Mouse (Mus musculus) thymus, adult 2 months (tissue): Measurements from ENCODE around the gene Dlx3. TPM values are rescaled to one million over a fixed set of nuclear protein-coding genes. Genes with fewer than 3 reads are reported as not detected.

Experiments
- DNase-seq: peaks from one replicate; pipeline ENCODE4 v3.0.0; 2021
- H3K27ac ChIP-seq: fragments of 200-500 bp; 2 replicates; pipeline ENCODE4 v1.5.1; 2012; ENCODE audit warnings: low read length, control low read depth; ENCODE audit not compliant: control insufficient read depth, insufficient read depth
- H3K27me3 ChIP-seq: fragments of 200-500 bp; 2 replicates; pipeline ENCODE4 v1.6.1; 2012; ENCODE audit warnings: mild to moderate bottlenecking, low read length, moderate library complexity, mixed read lengths; ENCODE audit not compliant: control insufficient read depth, insufficient read depth
- H3K36me3 ChIP-seq: fragments of 200-500 bp; 2 replicates; pipeline ENCODE4 v1.6.1; 2012; ENCODE audit warnings: mild to moderate bottlenecking, low read length, moderate library complexity; ENCODE audit not compliant: control insufficient read depth, insufficient read depth
- H3K4me1 ChIP-seq: fragments of 200-500 bp; replicated peaks from 2 replicates; pipeline ENCODE4 v1.6.1; 2012; ENCODE audit warnings: low read length; ENCODE audit not compliant: control insufficient read depth, insufficient read depth
- H3K4me3 ChIP-seq: fragments of 200-500 bp; 2 replicates; pipeline ENCODE4 v1.5.1; 2012; ENCODE audit warnings: mild to moderate bottlenecking, low read length, control low read depth, moderate library complexity; ENCODE audit not compliant: control insufficient read depth, insufficient read depth
- CTCF ChIP-seq: fragments of 200-500 bp; IDR thresholded peaks from 2 replicates; pipeline ENCODE4 v1.5.1; 2012; ENCODE audit warnings: mild to moderate bottlenecking, control low read depth, low read length, moderate library complexity, borderline replicate concordance; ENCODE audit not compliant: control insufficient read depth, poor library complexity, insufficient read depth; ENCODE audit errors: extremely low read depth
- POLR2A ChIP-seq: fragments of 200-500 bp; IDR thresholded peaks from 2 replicates; pipeline ENCODE4 v1.6.1; 2012; ENCODE audit warnings: mild to moderate bottlenecking, low read length, control low read depth, moderate library complexity; ENCODE audit not compliant: control insufficient read depth, poor library complexity, insufficient read depth; ENCODE audit errors: extremely low read depth
- WGBS: fragments of 180-500 bp; shearing (Covaris S2); methylation state at CpG from one replicate; pipeline ENCODE4 v1.1.7; 2018; 5-methylcytosine and 5-hydroxymethylcytosine counted together
- polyA plus RNA-seq: library from polyadenylated mRNA; depleted of rRNA; stranded (reverse); fragments of >200 nt; gene quantifications from 2 replicates; pipeline ENCODE4 v1.2.3, GENCODE M21; 2012

Gene Dlx3
- polyA plus RNA-seq, 1 experiment = 1.0 TPM

- peaks cover 16% of the 10 kb centered on the region for H3K4me1 ChIP-seq
- H3K4me3 ChIP-seq = no peak overlapping the region
- no peak overlapping the region for H3K27ac ChIP-seq
- peaks cover 39% of the 10 kb centered on the region for H3K27me3 ChIP-seq
- TF ChIP-seq CTCF = no peak
- 10% methylated on average over 10 of the region's 10 CpGs for WGBS
- no peaks in the 10 kb centered on the region for H3K36me3 ChIP-seq
- no peak for DNase-seq
Observed at GRCm38 (mm10) chr11:95142258-95142657, 22.3 kb downstream of the Dlx3 start.

- Histone ChIP-seq H3K27ac (no peak overlapping the region), H3K27me3 (peaks cover 39% of the 10 kb centered on the region), H3K4me1 (peaks cover 16% of the 10 kb centered on the region), H3K4me3 (no peak overlapping the region), H3K36me3 (no peaks in the 10 kb centered on the region)
- TF ChIP-seq CTCF (no peak), POLR2A (no peak)
- WGBS = 3% methylated on average over 39 of the region's 39 CpGs
- no peak for DNase-seq
Observed at GRCm38 (mm10) chr11:95142980-95143575, 23.2 kb downstream of the Dlx3 start.

- H3K27me3 ChIP-seq = peaks cover 41% of the 10 kb centered on the region
- TF ChIP-seq CTCF = no peak
- TF ChIP-seq POLR2A = no peak
- H3K36me3 ChIP-seq = no peaks in the 10 kb centered on the region
- WGBS = 25% methylated on average over 4 of the region's 4 CpGs
- peaks cover 16% of the 10 kb centered on the region for H3K4me1 ChIP-seq
- no peak overlapping the region for H3K4me3 ChIP-seq
- H3K27ac ChIP-seq = no peak overlapping the region
- DNase-seq = no peak
Observed at GRCm38 (mm10) chr11:95143663-95144062, 23.7 kb downstream of the Dlx3 start.

- H3K27me3 ChIP-seq = peaks cover 47% of the 10 kb centered on the region
- H3K27ac ChIP-seq = no peak overlapping the region
- DNase-seq = no peak
- peaks cover 16% of the 10 kb centered on the region for H3K4me1 ChIP-seq
- WGBS = 29% methylated on average over 9 of the region's 9 CpGs
- TF ChIP-seq CTCF = no peak
- TF ChIP-seq POLR2A = no peak
- peak overlapping the region; percentile 55; the same call in 1 of the 2 replicates for H3K4me3 ChIP-seq
- H3K36me3 ChIP-seq = no peaks in the 10 kb centered on the region
Observed at GRCm38 (mm10) chr11:95144091-95144945, 24.4 kb downstream of the Dlx3 start.

- no peak for TF ChIP-seq POLR2A
- TF ChIP-seq CTCF = no peak
- no peak for DNase-seq
- WGBS = 2% methylated on average over 34 of the region's 34 CpGs
Observed at GRCm38 (mm10) chr11:95144946-95145483, 25.1 kb downstream of the Dlx3 start.

GRCm38 (mm10) chr11:95145851-95146403 is 26.0 kb downstream of the Dlx3 start, which contains the start of gene Dlx4:
Gene Dlx4 (minus strand): TSS chr11:95146263.
- H3K27ac ChIP-seq = no peak within 1 kb of the TSS
- H3K4me1 ChIP-seq = peaks cover 16% of the 10 kb centered on the region
- no peaks in the 10 kb centered on the region for H3K36me3 ChIP-seq
- peak; percentile 59 for DNase-seq
- H3K4me3 ChIP-seq = peak within 1 kb of the TSS; percentile 55
- TF ChIP-seq CTCF = 0 out of 2 replicates have a peak, but pooled peaks have one; percentile 17
- no peak for TF ChIP-seq POLR2A
- 1% methylated on average over 44 of the region's 48 CpGs for WGBS
- peaks cover 52% of the 10 kb centered on the region for H3K27me3 ChIP-seq

More at GRCm38 (mm10) chr11:95144946-95145483, 25.1 kb downstream of the Dlx3 start:
- peak overlapping the region; percentile 55 for H3K4me3 ChIP-seq
- no peaks in the 10 kb centered on the region for H3K36me3 ChIP-seq
- peaks cover 51% of the 10 kb centered on the region for H3K27me3 ChIP-seq
- H3K27ac ChIP-seq = no peak overlapping the region
- H3K4me1 ChIP-seq = peaks cover 16% of the 10 kb centered on the region
